Comparison of ENCODE assay signal across 21 mouse cellular contexts in the genomic region with DNA sequence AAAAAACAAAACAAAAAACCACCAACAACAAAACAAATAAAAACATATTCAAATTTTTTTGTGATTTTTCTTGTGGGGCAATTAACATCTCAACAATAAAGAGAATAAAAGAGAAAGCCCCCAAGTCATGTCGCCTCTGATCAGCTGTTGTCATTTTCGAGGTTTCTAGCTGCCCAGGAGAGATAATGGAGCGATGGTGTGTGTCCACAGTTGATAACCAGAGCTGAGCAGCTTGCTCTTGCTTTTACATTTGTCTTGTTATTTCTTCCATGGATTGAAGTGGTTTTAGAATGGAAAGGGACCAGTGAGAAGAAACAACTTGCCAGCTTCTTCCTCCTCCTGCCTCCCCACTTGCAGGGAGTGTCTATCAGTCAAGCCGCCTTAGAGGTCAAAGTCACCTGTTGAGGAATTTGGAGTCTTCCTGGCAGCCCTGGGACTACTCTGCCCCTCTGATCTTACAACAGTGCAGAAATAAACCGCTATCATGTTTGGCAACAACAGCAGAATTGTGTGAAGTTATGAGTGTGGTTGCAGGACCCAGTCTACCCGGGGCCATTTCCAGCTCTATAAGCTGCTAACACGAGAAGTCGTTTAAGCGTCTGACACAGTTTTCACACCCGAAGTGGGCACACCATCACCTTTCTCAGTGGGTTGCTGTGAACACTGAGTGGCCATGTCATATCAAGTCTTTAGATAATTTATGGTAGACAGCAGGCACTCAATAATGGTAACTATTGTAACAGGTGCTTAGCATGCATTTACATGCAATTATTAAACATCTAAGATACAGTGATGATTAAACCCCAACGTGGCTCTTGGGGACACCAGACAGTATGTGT. TPM values are rescaled to one million over a fixed set of nuclear protein-coding genes. Genes with fewer than 3 reads are reported as not detected.
DNase-seq lines count a peak whose midpoint lies in the region; ATAC-seq and TF ChIP-seq lines count a peak whose summit lies in the region.
"Had no signal": no experiment of that assay in that cellular context is flagged by ENCODE, and none has a peak within 500 bp of the region (broad histone marks: within the 10 kb centered on the region; RNA-seq: fewer than 3 reads in every experiment).

No protein-coding gene starts in this region.

- H3K9ac ChIP-seq in heart, embryonic 13.5 days, result no peak overlapping the region
- no peak overlapping the region for H3K9ac ChIP-seq in stomach, embryonic 15.5 days
- H3K9ac ChIP-seq in stomach, postnatal 0 days (ENCODE audit: low read length), result no peak overlapping the region
- peak overlapping the region; percentile 62 for H3K9ac ChIP-seq in liver, embryonic 12.5 days
- H3K9ac ChIP-seq: forebrain, embryonic 13.5 days; lung, embryonic 15.5 days had no signal

- WGBS in heart, embryonic 13.5 days, result 65% methylated on average over 11 of the region's 11 CpGs
- WGBS in stomach, embryonic 15.5 days, result 79% methylated on average over 11 of the region's 11 CpGs
- 87% methylated on average over 11 of the region's 11 CpGs for WGBS in stomach, postnatal 0 days
- WGBS in liver, embryonic 12.5 days (ENCODE audit: insufficient replicate concordance), result 40% methylated on average over 11 of the region's 11 CpGs

- H3K4me1 ChIP-seq in heart, embryonic 13.5 days, result peaks cover 18% of the 10 kb centered on the region
- no peaks in the 10 kb centered on the region for H3K4me1 ChIP-seq in stomach, embryonic 15.5 days
- H3K4me1 ChIP-seq in stomach, postnatal 0 days (replicated peaks; ENCODE audit: control insufficient read depth, insufficient read depth), result no peaks in the 10 kb centered on the region
- peaks cover 55% of the 10 kb centered on the region for H3K4me1 ChIP-seq in liver, embryonic 12.5 days
- H3K4me1 ChIP-seq: forebrain, embryonic 13.5 days; lung, embryonic 15.5 days had no signal

- H3K27me3 ChIP-seq in heart, embryonic 13.5 days (replicated peaks), result no peaks in the 10 kb centered on the region
- H3K27me3 ChIP-seq in stomach, embryonic 15.5 days (replicated peaks), result no peaks in the 10 kb centered on the region
- H3K27me3 ChIP-seq in stomach, postnatal 0 days (ENCODE audit: control insufficient read depth, insufficient read depth, low read length), result no peaks in the 10 kb centered on the region
- no peaks in the 10 kb centered on the region for H3K27me3 ChIP-seq in liver, embryonic 12.5 days (replicated peaks)
- H3K27me3 ChIP-seq: forebrain, embryonic 13.5 days; lung, embryonic 15.5 days had no signal

- intact Hi-C loops in heart, postnatal 10 days (cut with DNase I), result no loop called here

- H3K36me3 ChIP-seq in heart, embryonic 13.5 days, result no peaks in the 10 kb centered on the region
- no peaks in the 10 kb centered on the region for H3K36me3 ChIP-seq in stomach, embryonic 15.5 days
- H3K36me3 ChIP-seq in stomach, postnatal 0 days (ENCODE audit: control insufficient read depth, insufficient read depth, low read length), result no peaks in the 10 kb centered on the region
- H3K36me3 ChIP-seq in liver, embryonic 12.5 days, result no peaks in the 10 kb centered on the region
- H3K36me3 ChIP-seq: G1E; lung, embryonic 15.5 days had no signal

- H3K27ac ChIP-seq in heart, embryonic 13.5 days (replicated peaks), result peak overlapping the region; percentile 53
- H3K27ac ChIP-seq in stomach, embryonic 15.5 days, result no peak overlapping the region
- H3K27ac ChIP-seq in stomach, postnatal 0 days (replicated peaks), result no peak overlapping the region
- H3K27ac ChIP-seq in liver, embryonic 12.5 days, result peak overlapping the region; percentile 96
- H3K27ac ChIP-seq: forebrain, embryonic 13.5 days; lung, embryonic 15.5 days had no signal

- ATAC-seq in heart, embryonic 13.5 days (ENCODE audit: extremely low read depth, insufficient number of reproducible peaks, low FRiP score, low TSS enrichment), result no peak
- ATAC-seq in stomach, embryonic 15.5 days (ENCODE audit: insufficient read depth, low FRiP score, low read depth), result peak; percentile 76; the same call in 1 of the 2 replicates
- no peak for ATAC-seq in stomach, postnatal 0 days (ENCODE audit: low FRiP score, low TSS enrichment)
- peak; percentile 89 for ATAC-seq in liver, embryonic 12.5 days
- ATAC-seq: forebrain, embryonic 13.5 days had no signal

- H3K4me3 ChIP-seq in heart, embryonic 13.5 days, result no peak overlapping the region
- H3K4me3 ChIP-seq in stomach, embryonic 15.5 days (replicated peaks), result no peak overlapping the region
- H3K4me3 ChIP-seq in stomach, postnatal 0 days (ENCODE audit: low read depth, low read length), result no peak overlapping the region
- peak overlapping the region; percentile 17; the same call in 1 of the 2 replicates for H3K4me3 ChIP-seq in liver, embryonic 12.5 days
- H3K4me3 ChIP-seq: forebrain, embryonic 13.5 days; lung, embryonic 15.5 days had no signal

- H3K4me2 ChIP-seq in heart, embryonic 13.5 days, result peak overlapping the region; percentile 16
- no peak overlapping the region for H3K4me2 ChIP-seq in stomach, embryonic 15.5 days
- no peak overlapping the region for H3K4me2 ChIP-seq in stomach, postnatal 0 days (replicated peaks; ENCODE audit: low read depth)
- peak overlapping the region; percentile 64 for H3K4me2 ChIP-seq in liver, embryonic 12.5 days
- H3K4me2 ChIP-seq: forebrain, embryonic 13.5 days; lung, embryonic 15.5 days; midbrain, embryonic 11.5 days had no signal

- H3K9me3 ChIP-seq in heart, embryonic 13.5 days, result no peaks in the 10 kb centered on the region
- no peaks in the 10 kb centered on the region for H3K9me3 ChIP-seq in stomach, embryonic 15.5 days
- no peaks in the 10 kb centered on the region for H3K9me3 ChIP-seq in stomach, postnatal 0 days (ENCODE audit: control insufficient read depth, low read length)
- H3K9me3 ChIP-seq in liver, embryonic 12.5 days (replicated peaks), result no peaks in the 10 kb centered on the region
- H3K9me3 ChIP-seq: forebrain, embryonic 13.5 days; G1E; lung, embryonic 15.5 days had no signal

- DNase-seq in heart, postnatal 10 days, result no peak
- DNase-seq in stomach, postnatal 0 days (ENCODE audit: low spot score), result no peak
- DNase-seq in lung, postnatal 14 days, result no peak
- DNase-seq in thymus, postnatal 36 days, result no peak
- DNase-seq in gastrocnemius, adult 18-20 months (ENCODE audit: low spot score), result no peak
- DNase-seq: cerebellum, adult 9-10 months; gastrocnemius, postnatal 14 days; left cerebral cortex, postnatal 4 days had no signal

- TF ChIP-seq CTCF in stomach, postnatal 0 days (IDR thresholded peaks at IDR 0.05; ENCODE audit: low read depth), result no peak

- TF ChIP-seq EP300 in stomach, postnatal 0 days (optimal IDR thresholded peaks at IDR 0.05), result no peak

RNA-seq across cellular contexts. Expression of a gene that starts 35.7 kb away (rescaled TPM):
- polyA plus RNA-seq in heart, embryonic 13.5 days (2015; fragmentation: Nextera tagmentation; extraction: Ambion mirVana), result not detected in 2 replicates
- total RNA-seq in heart, postnatal 10 days (2021), result not detected
- polyA plus RNA-seq in stomach, embryonic 15.5 days (2015; fragmentation: Nextera tagmentation; extraction: Ambion mirVana), result not detected in 2 replicates
- polyA plus RNA-seq in stomach, postnatal 0 days (2015; fragmentation: Nextera tagmentation; extraction: Ambion mirVana), result not detected in 2 replicates
- not detected in 2 replicates for polyA plus RNA-seq in liver, embryonic 12.5 days (2016; fragmentation: Nextera tagmentation; extraction: Ambion mirVana)
- total RNA-seq in gastrocnemius, adult 18-20 months (2021), result not detected
- total RNA-seq: G1E; gastrocnemius, postnatal 14 days; hematopoietic stem cell, adult 5-6 weeks; layer of hippocampus, postnatal 10 days; left cerebral cortex, postnatal 4 days had no signal
- polyA plus RNA-seq: C2C12; embryonic facial prominence, embryonic 11.5 days; forebrain, embryonic 13.5 days; G1E; intestine, embryonic 14.5 days; lung, embryonic 15.5 days; midbrain, embryonic 11.5 days; thymus, postnatal 0 days had no signal

Comparison
In these comparisons a context has a peak if more than half of its experiments do, and no peak if none do; other contexts are left out.
1. ATAC-seq: peak in stomach, embryonic 15.5 days (single experiment) and liver, embryonic 12.5 days (single experiment); none in heart, embryonic 13.5 days (single experiment) and stomach, postnatal 0 days (single experiment).
2. H3K27ac ChIP-seq: peak in heart, embryonic 13.5 days (single experiment) and liver, embryonic 12.5 days (single experiment); none in stomach, embryonic 15.5 days (single experiment) and stomach, postnatal 0 days (single experiment).
3. H3K4me2 ChIP-seq: peak in heart, embryonic 13.5 days (single experiment) and liver, embryonic 12.5 days (single experiment); none in stomach, embryonic 15.5 days (single experiment) and stomach, postnatal 0 days (single experiment).